Comparison of ENCODE assay signal across 29 mouse cellular contexts in genomic region chr17:73599923-73600322, GRCm38 (mm10).
DNase-seq lines count a peak whose midpoint lies in the region; ATAC-seq lines count a peak whose summit lies in the region.
"Had no signal": no experiment of that assay in that cellular context is flagged by ENCODE, and none has a peak within 500 bp of the region (broad histone marks: within the 10 kb centered on the region; RNA-seq: fewer than 3 reads in every experiment).

No protein-coding gene starts in this region.

- H3K27ac ChIP-seq in hindbrain, embryonic 15.5 days (replicated peaks), result no peak overlapping the region
- no peak overlapping the region for H3K27ac ChIP-seq in hindbrain, embryonic 10.5 days
- H3K27ac ChIP-seq in midbrain, embryonic 16.5 days (ENCODE audit: low read length), result no peak overlapping the region
- H3K27ac ChIP-seq in midbrain, embryonic 13.5 days, result no peak overlapping the region
- H3K27ac ChIP-seq: embryonic facial prominence, embryonic 12.5 days; forebrain, embryonic 10.5 days; forebrain, embryonic 15.5 days; heart, embryonic 10.5 days; heart, embryonic 15.5 days; layer of hippocampus, adult 2 months; left cerebral cortex, adult 2 months; liver, embryonic 12.5 days; neural tube, embryonic 12.5 days had no signal

- no peak for DNase-seq in hindbrain, embryonic 10.5 days (ENCODE audit: low spot score)
- DNase-seq in retina, embryonic 14.5 days (ENCODE audit: low spot score), result peak; percentile 61
- DNase-seq in thymus, postnatal 10 days (ENCODE audit: low spot score in 2 of 2), result no peak
- DNase-seq: adrenal gland, postnatal 25 days; B cell, adult 2 months; cerebellum, adult 18-20 months; cerebellum, postnatal 36 days; gastrocnemius, postnatal 25 days; heart, adult 11 months; kidney, adult 2 months; kidney, postnatal 36 days; liver, postnatal 0 days; lung, postnatal 36 days; midbrain, embryonic 14.5 days; right cerebral cortex, adult 18-20 months; spleen, adult 18-20 months; thymus, postnatal 25 days had no signal

- no peak overlapping the region for H3K9ac ChIP-seq in hindbrain, embryonic 15.5 days
- H3K9ac ChIP-seq in midbrain, embryonic 16.5 days (ENCODE audit: low read depth, low read length), result no peak overlapping the region
- H3K9ac ChIP-seq in midbrain, embryonic 13.5 days (replicated peaks), result no peak overlapping the region
- H3K9ac ChIP-seq: embryonic facial prominence, embryonic 12.5 days; forebrain, embryonic 15.5 days; heart, embryonic 15.5 days; liver, embryonic 12.5 days; liver, postnatal 0 days; neural tube, embryonic 12.5 days had no signal

- no peaks in the 10 kb centered on the region for H3K36me3 ChIP-seq in hindbrain, embryonic 15.5 days
- no peaks in the 10 kb centered on the region for H3K36me3 ChIP-seq in hindbrain, embryonic 10.5 days
- no peaks in the 10 kb centered on the region for H3K36me3 ChIP-seq in midbrain, embryonic 16.5 days (ENCODE audit: control insufficient read depth, insufficient read depth, low read length)
- H3K36me3 ChIP-seq in midbrain, embryonic 13.5 days, result no peaks in the 10 kb centered on the region
- H3K36me3 ChIP-seq: embryonic facial prominence, embryonic 12.5 days; forebrain, embryonic 10.5 days; forebrain, embryonic 15.5 days; heart, embryonic 10.5 days; heart, embryonic 15.5 days; liver, embryonic 12.5 days; neural tube, embryonic 12.5 days had no signal

- no peak overlapping the region for H3K4me3 ChIP-seq in hindbrain, embryonic 15.5 days
- H3K4me3 ChIP-seq in hindbrain, embryonic 10.5 days, result no peak overlapping the region
- no peak overlapping the region for H3K4me3 ChIP-seq in midbrain, embryonic 16.5 days (ENCODE audit: low read depth, low read length)
- no peak overlapping the region for H3K4me3 ChIP-seq in midbrain, embryonic 13.5 days (replicated peaks)
- H3K4me3 ChIP-seq: embryonic facial prominence, embryonic 12.5 days; forebrain, embryonic 10.5 days; forebrain, embryonic 15.5 days; heart, embryonic 10.5 days; heart, embryonic 15.5 days; layer of hippocampus, adult 2 months; left cerebral cortex, adult 2 months; liver, embryonic 12.5 days; neural tube, embryonic 12.5 days had no signal

- peak; percentile 61 for ATAC-seq in hindbrain, embryonic 15.5 days (ENCODE audit: low FRiP score, low read depth)
- ATAC-seq in midbrain, embryonic 16.5 days, result 0 out of 2 replicates have a peak, but pooled peaks have one; percentile 28
- no peak for ATAC-seq in midbrain, embryonic 13.5 days
- ATAC-seq: forebrain, embryonic 15.5 days; liver, embryonic 12.5 days; liver, postnatal 0 days had no signal

- H3K27me3 ChIP-seq in hindbrain, embryonic 15.5 days, result no peaks in the 10 kb centered on the region
- no peaks in the 10 kb centered on the region for H3K27me3 ChIP-seq in hindbrain, embryonic 10.5 days (ENCODE audit: insufficient read depth, poor library complexity, severe bottlenecking)
- H3K27me3 ChIP-seq in midbrain, embryonic 16.5 days (ENCODE audit: control insufficient read depth, insufficient read depth, low read depth, low read length), result no peaks in the 10 kb centered on the region
- no peaks in the 10 kb centered on the region for H3K27me3 ChIP-seq in midbrain, embryonic 13.5 days
- H3K27me3 ChIP-seq: embryonic facial prominence, embryonic 12.5 days; forebrain, embryonic 15.5 days; heart, embryonic 15.5 days; liver, embryonic 12.5 days; neural tube, embryonic 12.5 days had no signal

- H3K9me3 ChIP-seq in hindbrain, embryonic 15.5 days, result no peaks in the 10 kb centered on the region
- H3K9me3 ChIP-seq in hindbrain, embryonic 10.5 days, result no peaks in the 10 kb centered on the region
- H3K9me3 ChIP-seq in midbrain, embryonic 16.5 days (replicated peaks; ENCODE audit: control insufficient read depth, low read length, poor library complexity, severe bottlenecking), result no peaks in the 10 kb centered on the region
- no peaks in the 10 kb centered on the region for H3K9me3 ChIP-seq in midbrain, embryonic 13.5 days
- H3K9me3 ChIP-seq: embryonic facial prominence, embryonic 12.5 days; forebrain, embryonic 10.5 days; forebrain, embryonic 15.5 days; heart, embryonic 10.5 days; heart, embryonic 15.5 days; liver, embryonic 12.5 days; neural tube, embryonic 12.5 days had no signal

- peaks cover 7% of the 10 kb centered on the region for H3K4me1 ChIP-seq in hindbrain, embryonic 15.5 days (replicated peaks)
- no peaks in the 10 kb centered on the region for H3K4me1 ChIP-seq in hindbrain, embryonic 10.5 days (replicated peaks)
- H3K4me1 ChIP-seq in midbrain, embryonic 16.5 days (ENCODE audit: control insufficient read depth, insufficient read depth, low read length), result 0 out of 2 replicates have a peak, but pooled peaks cover 2% of the 10 kb centered on the region
- 0 out of 2 replicates have a peak, but pooled peaks cover 7% of the 10 kb centered on the region for H3K4me1 ChIP-seq in midbrain, embryonic 13.5 days (replicated peaks)
- H3K4me1 ChIP-seq: embryonic facial prominence, embryonic 12.5 days; forebrain, embryonic 15.5 days; liver, embryonic 12.5 days; neural tube, embryonic 12.5 days had no signal

- WGBS in hindbrain, embryonic 15.5 days, result 44% methylated on average over 6 of the region's 6 CpGs
- 76% methylated on average over 6 of the region's 6 CpGs for WGBS in hindbrain, embryonic 10.5 days
- 58% methylated on average over 6 of the region's 6 CpGs for WGBS in midbrain, embryonic 16.5 days
- WGBS in midbrain, embryonic 13.5 days, result 68% methylated on average over 6 of the region's 6 CpGs

- no peak overlapping the region for H3K4me2 ChIP-seq in hindbrain, embryonic 15.5 days
- no peak overlapping the region for H3K4me2 ChIP-seq in midbrain, embryonic 16.5 days (ENCODE audit: low read length)
- H3K4me2 ChIP-seq in midbrain, embryonic 13.5 days (replicated peaks), result no peak overlapping the region
- H3K4me2 ChIP-seq: embryonic facial prominence, embryonic 12.5 days; forebrain, embryonic 15.5 days; heart, embryonic 15.5 days; liver, embryonic 12.5 days; neural tube, embryonic 12.5 days had no signal
